Mouse (Mus musculus): Measurements from ENCODE around the gene Cblb. TPM values are rescaled to one million over a fixed set of nuclear protein-coding genes. Genes with fewer than 3 reads are reported as not detected.
A peak's percentile ranks its signal among the peaks of the same experiment; 100 is the strongest.

Gene Cblb
- polyA plus RNA-seq, 1 experiment from 2014 or later, result 14.5 TPM

GRCm38 (mm10) chr16:52107836-52108235 lies 76.8 kb downstream of the Cblb start:
- H3K9me3 ChIP-seq, result no peaks in the 10 kb centered on the region
- no peak for ATAC-seq (replicated peaks)
- H3K9ac ChIP-seq, result no peak overlapping the region
- no peaks in the 10 kb centered on the region for H3K4me1 ChIP-seq
- H3K36me3 ChIP-seq (replicated peaks), result no peaks in the 10 kb centered on the region
- H3K4me2 ChIP-seq, result no peak overlapping the region
- no peak overlapping the region for H3K4me3 ChIP-seq
- no peaks in the 10 kb centered on the region for H3K27me3 ChIP-seq (replicated peaks)
- no peak overlapping the region for H3K27ac ChIP-seq
- WGBS, result 90% methylated on average over 5 of the region's 5 CpGs

- peak; percentile 86 for ATAC-seq (replicated peaks)
- no peak overlapping the region for H3K4me2 ChIP-seq
- H3K36me3 ChIP-seq (replicated peaks), result no peaks in the 10 kb centered on the region
- peaks cover 12% of the 10 kb centered on the region for H3K4me1 ChIP-seq
- 38% methylated on average over 4 of the region's 4 CpGs for WGBS
- no peaks in the 10 kb centered on the region for H3K27me3 ChIP-seq (replicated peaks)
- H3K9ac ChIP-seq, result no peak overlapping the region
- H3K27ac ChIP-seq, result no peak overlapping the region
- H3K9me3 ChIP-seq, result no peaks in the 10 kb centered on the region
- no peak overlapping the region for H3K4me3 ChIP-seq
These were observed 83.4 kb downstream of the Cblb start for GRCm38 (mm10) chr16:52114473-52114872.

- H3K4me2 ChIP-seq, result no peak overlapping the region
- ATAC-seq (replicated peaks), result no peak
- H3K9me3 ChIP-seq, result no peaks in the 10 kb centered on the region
- 55% methylated on average over 4 of the region's 4 CpGs for WGBS
- H3K4me3 ChIP-seq, result no peak overlapping the region
- H3K27me3 ChIP-seq (replicated peaks), result no peaks in the 10 kb centered on the region
- H3K36me3 ChIP-seq (replicated peaks), result no peaks in the 10 kb centered on the region
- no peak overlapping the region for H3K9ac ChIP-seq
- H3K4me1 ChIP-seq, result peaks cover 15% of the 10 kb centered on the region
- no peak overlapping the region for H3K27ac ChIP-seq
These were observed 88.0 kb downstream of the Cblb start for GRCm38 (mm10) chr16:52119003-52119402.

- Histone ChIP-seq H3K4me1 (peaks cover 6% of the 10 kb centered on the region; the same call in 1 of the 2 replicates), H3K27ac (no peak overlapping the region), H3K4me3 (no peak overlapping the region), H3K27me3 (replicated peaks) (no peaks in the 10 kb centered on the region), H3K4me2 (no peak overlapping the region), H3K36me3 (replicated peaks) (no peaks in the 10 kb centered on the region), H3K9me3 (no peaks in the 10 kb centered on the region), H3K9ac (no peak overlapping the region)
- ATAC-seq (replicated peaks), result no peak
These were observed 93.9 kb downstream of the Cblb start for GRCm38 (mm10) chr16:52124974-52125373.

GRCm38 (mm10) chr16:52125896-52126295 lies 94.9 kb downstream of the Cblb start:
- WGBS, result 78% methylated on average over 4 of the region's 4 CpGs
- no peak for ATAC-seq (replicated peaks)

GRCm38 (mm10) chr16:52129357-52129905 lies 98.4 kb downstream of the Cblb start:
- WGBS, result 92% methylated on average over 5 of the region's 5 CpGs
- Histone ChIP-seq H3K9ac (no peak overlapping the region), H3K9me3 (no peaks in the 10 kb centered on the region), H3K4me2 (no peak overlapping the region), H3K4me1 (no peaks in the 10 kb centered on the region), H3K27me3 (replicated peaks) (no peaks in the 10 kb centered on the region), H3K4me3 (no peak overlapping the region), H3K36me3 (replicated peaks) (no peaks in the 10 kb centered on the region), H3K27ac (no peak overlapping the region)
- no peak for ATAC-seq (replicated peaks)

More at GRCm38 (mm10) chr16:52125896-52126295, 94.9 kb downstream of the Cblb start:
- H3K9me3 ChIP-seq, result no peaks in the 10 kb centered on the region
- no peak overlapping the region for H3K27ac ChIP-seq
- H3K4me1 ChIP-seq, result peaks cover 5% of the 10 kb centered on the region; the same call in 1 of the 2 replicates
- no peaks in the 10 kb centered on the region for H3K27me3 ChIP-seq (replicated peaks)
- H3K36me3 ChIP-seq (replicated peaks), result no peaks in the 10 kb centered on the region
- no peak overlapping the region for H3K4me3 ChIP-seq
- H3K9ac ChIP-seq, result no peak overlapping the region
- no peak overlapping the region for H3K4me2 ChIP-seq

- no peaks in the 10 kb centered on the region for H3K4me1 ChIP-seq
- no peak overlapping the region for H3K27ac ChIP-seq
- 0 out of 2 replicates have a peak, but pooled peaks cover 3% of the 10 kb centered on the region for H3K36me3 ChIP-seq (replicated peaks)
- no peaks in the 10 kb centered on the region for H3K9me3 ChIP-seq
- no peak overlapping the region for H3K9ac ChIP-seq
- ATAC-seq (replicated peaks), result no peak
- H3K27me3 ChIP-seq (replicated peaks), result no peaks in the 10 kb centered on the region
- H3K4me2 ChIP-seq, result no peak overlapping the region
- 91% methylated on average over 11 of the region's 11 CpGs for WGBS
- no peak overlapping the region for H3K4me3 ChIP-seq
These were observed 101.9 kb downstream of the Cblb start for GRCm38 (mm10) chr16:52132808-52133490.

GRCm38 (mm10) chr16:52134631-52135227 lies 103.7 kb downstream of the Cblb start:
- Histone ChIP-seq H3K4me3 (no peak overlapping the region), H3K9ac (no peak overlapping the region), H3K4me1 (no peaks in the 10 kb centered on the region), H3K9me3 (no peaks in the 10 kb centered on the region), H3K27me3 (replicated peaks) (no peaks in the 10 kb centered on the region), H3K4me2 (no peak overlapping the region), H3K36me3 (replicated peaks) (0 out of 2 replicates have a peak, but pooled peaks cover 3% of the 10 kb centered on the region), H3K27ac (no peak overlapping the region)
- 65% methylated on average over 11 of the region's 11 CpGs for WGBS
- ATAC-seq (replicated peaks), result 0 out of 2 replicates have a peak, but pooled peaks have one; percentile 46

- Histone ChIP-seq H3K27ac (no peak overlapping the region), H3K36me3 (replicated peaks) (0 out of 2 replicates have a peak, but pooled peaks cover 3% of the 10 kb centered on the region), H3K4me1 (no peaks in the 10 kb centered on the region), H3K9me3 (no peaks in the 10 kb centered on the region), H3K9ac (no peak overlapping the region), H3K27me3 (replicated peaks) (no peaks in the 10 kb centered on the region), H3K4me2 (no peak overlapping the region), H3K4me3 (no peak overlapping the region)
- no peak for ATAC-seq (replicated peaks)
- 74% methylated on average over 9 of the region's 9 CpGs for WGBS
These were observed 104.8 kb downstream of the Cblb start for GRCm38 (mm10) chr16:52135689-52136390.

- ATAC-seq (replicated peaks), result no peak
- no peak overlapping the region for H3K4me2 ChIP-seq
- H3K9ac ChIP-seq, result no peak overlapping the region
- H3K36me3 ChIP-seq (replicated peaks), result no peaks in the 10 kb centered on the region
- no peaks in the 10 kb centered on the region for H3K9me3 ChIP-seq
- 93% methylated on average over 13 of the region's 13 CpGs for WGBS
- no peak overlapping the region for H3K27ac ChIP-seq
- H3K4me3 ChIP-seq, result no peak overlapping the region
- H3K4me1 ChIP-seq, result no peaks in the 10 kb centered on the region
- H3K27me3 ChIP-seq (replicated peaks), result no peaks in the 10 kb centered on the region
These were observed 112.1 kb downstream of the Cblb start for GRCm38 (mm10) chr16:52143101-52143500.

GRCm38 (mm10) chr16:52143818-52144217 lies 112.8 kb downstream of the Cblb start:
- Histone ChIP-seq H3K36me3 (replicated peaks) (no peaks in the 10 kb centered on the region), H3K9me3 (no peaks in the 10 kb centered on the region), H3K4me3 (no peak overlapping the region), H3K27me3 (replicated peaks) (no peaks in the 10 kb centered on the region), H3K27ac (no peak overlapping the region), H3K4me2 (no peak overlapping the region), H3K4me1 (no peaks in the 10 kb centered on the region), H3K9ac (no peak overlapping the region)
- 94% methylated on average over 3 of the region's 3 CpGs for WGBS
- ATAC-seq (replicated peaks), result no peak

- Histone ChIP-seq H3K27me3 (replicated peaks) (no peaks in the 10 kb centered on the region), H3K9me3 (no peaks in the 10 kb centered on the region), H3K4me3 (no peak overlapping the region), H3K4me1 (no peaks in the 10 kb centered on the region), H3K4me2 (no peak overlapping the region), H3K27ac (no peak overlapping the region), H3K36me3 (replicated peaks) (no peaks in the 10 kb centered on the region), H3K9ac (no peak overlapping the region)
- no peak for ATAC-seq (replicated peaks)
- WGBS, result 84% methylated on average over 5 of the region's 5 CpGs
These were observed 113.8 kb downstream of the Cblb start for GRCm38 (mm10) chr16:52144792-52145191.

Measured in midbrain, embryonic 15.5 days (tissue).